Mouse (Mus musculus) inflammation-experienced regulatory T-cells, adult 16 weeks (primary cell): ENCODE results near the gene Gm136. TPM values are rescaled to one million over a fixed set of nuclear protein-coding genes. Genes with fewer than 3 reads are reported as not detected.

Experiments used
- polyA plus RNA-seq: library from polyadenylated mRNA; unstranded; fragments of 100-300 nt; shearing (Covaris generic); gene quantifications from one replicate; pipeline ENCODE4 v1.2.1, GENCODE M21; 2017

Gene Gm136
- polyA plus RNA-seq = not detected

GRCm38 (mm10) chr4:34756163-34756562 is at the start of gene Gm136:
Gm136 (minus strand) TSS chr4:34756263.

GRCm38 (mm10) chr4:34777677-34778527 is 21.8 kb upstream of the Gm136 start, which contains the start of gene Smim8:
Smim8 (minus strand) TSS chr4:34778423.

GRCm38 (mm10) chr4:34729851-34730341 is 26.2 kb downstream of the Gm136 start, which contains the start of gene Cfap206:
Cfap206 (minus strand) TSS chr4:34730206.

Other genes starting within 250 kb of the Gm136 start
- 3.9 TPM for gene Akirin2, start 205.3 kb downstream of the Gm136 start, polyA plus RNA-seq
- 122 TPM for gene Orc3, start 141.3 kb downstream of the Gm136 start, polyA plus RNA-seq
- gene Rars2, start 141.3 kb downstream of the Gm136 start, polyA plus RNA-seq = 61.8 TPM
- 38.4 TPM for gene Slc35a1, start 68.8 kb downstream of the Gm136 start, polyA plus RNA-seq
- gene Cfap206, start 26.1 kb downstream of the Gm136 start, polyA plus RNA-seq = not detected
- 65.5 TPM for gene Smim8, start 22.2 kb upstream of the Gm136 start, polyA plus RNA-seq
- 21.3 TPM for gene Zfp292, start 126.7 kb upstream of the Gm136 start, polyA plus RNA-seq
- gene Cga, start 137.5 kb upstream of the Gm136 start, polyA plus RNA-seq = not detected